Mouse (Mus musculus) midbrain, embryonic 11.5 days (tissue): ENCODE results near the gene Net1. TPM values are rescaled to one million over a fixed set of nuclear protein-coding genes. Genes with fewer than 3 reads are reported as not detected.

ENCODE experiments used
- ATAC-seq: fragments of 200-750 bp; cut with Nextera tagmentation; 2 replicates; pipeline ENCODE4 v1.8.0; 2017; ENCODE audit warnings: moderate TSS enrichment, moderate library complexity; ENCODE audit not compliant: low FRiP score
- DNase-seq: peaks from one replicate; pipeline ENCODE4 v3.0.0; 2015; ENCODE audit warnings: low spot score; ENCODE audit errors: missing footprints
- H3K27ac ChIP-seq: fragments of 300-500 bp; sonication (generic); 2 replicates; pipeline ENCODE4 v1.5.1; 2014; ENCODE audit warnings: low read depth, low read length
- H3K27me3 ChIP-seq: fragments of 300-500 bp; sonication (generic); 2 replicates; pipeline ENCODE4 v1.6.1; 2014; ENCODE audit warnings: mild to moderate bottlenecking, low read length, moderate library complexity, mixed read lengths; ENCODE audit not compliant: control insufficient read depth, insufficient read depth
- H3K36me3 ChIP-seq: fragments of 300-500 bp; sonication (generic); 2 replicates; pipeline ENCODE4 v1.6.1; 2014; ENCODE audit warnings: mild to moderate bottlenecking, low read length, moderate library complexity, mixed read lengths; ENCODE audit not compliant: control insufficient read depth, insufficient read depth
- H3K4me1 ChIP-seq: fragments of 300-500 bp; sonication (generic); 2 replicates; pipeline ENCODE4 v1.6.1; 2014; ENCODE audit warnings: low read length; ENCODE audit not compliant: control insufficient read depth, insufficient read depth
- H3K4me2 ChIP-seq: fragments of 300-500 bp; sonication (generic); 2 replicates; pipeline ENCODE4 v1.6.1; 2014; ENCODE audit warnings: mild to moderate bottlenecking, moderate library complexity
- H3K4me3 ChIP-seq: fragments of 300-500 bp; sonication (generic); 2 replicates; pipeline ENCODE4 v1.5.1; 2014; ENCODE audit warnings: low read depth, low read length
- H3K9ac ChIP-seq: fragments of 300-500 bp; sonication (generic); 2 replicates; pipeline ENCODE4 v1.6.1; 2014; ENCODE audit warnings: low read length
- H3K9me3 ChIP-seq: fragments of 300-500 bp; sonication (generic); 2 replicates; pipeline ENCODE4 v1.6.1; 2016; ENCODE audit warnings: low read length; ENCODE audit not compliant: control insufficient read depth
- WGBS: fragments of 180-500 bp; shearing (Covaris S2); extraction: QIAGEN DNeasy Blood & Tissue Kit; methylation state at CpG from one replicate; pipeline ENCODE4 v1.1.7; 2014; 5-methylcytosine and 5-hydroxymethylcytosine counted together
- polyA plus RNA-seq: library from polyadenylated mRNA; unstranded; fragments of >200 nt; fragmentation: Nextera tagmentation; extraction: Ambion mirVana; gene quantifications from 2 replicates; pipeline ENCODE4 v1.2.1, GENCODE M21; 2014

The Net1 gene
- polyA plus RNA-seq, 1 experiment from 2014 or later, result 31.0 TPM

- Histone ChIP-seq H3K27me3 (no peaks in the 10 kb centered on the region), H3K9ac (no peak overlapping the region), H3K36me3 (no peaks in the 10 kb centered on the region), H3K4me2 (no peak overlapping the region), H3K4me1 (peaks cover 11% of the 10 kb centered on the region), H3K9me3 (no peaks in the 10 kb centered on the region), H3K27ac (no peak overlapping the region), H3K4me3 (no peak overlapping the region)
- DNase-seq, result peak; percentile 51
- ATAC-seq, result no peak
- WGBS, result 82% methylated on average over 8 of the region's 8 CpGs
Measured at GRCm38 (mm10) chr13:3894549-3894948, 23.5 kb downstream of the Net1 start.

DNA sequence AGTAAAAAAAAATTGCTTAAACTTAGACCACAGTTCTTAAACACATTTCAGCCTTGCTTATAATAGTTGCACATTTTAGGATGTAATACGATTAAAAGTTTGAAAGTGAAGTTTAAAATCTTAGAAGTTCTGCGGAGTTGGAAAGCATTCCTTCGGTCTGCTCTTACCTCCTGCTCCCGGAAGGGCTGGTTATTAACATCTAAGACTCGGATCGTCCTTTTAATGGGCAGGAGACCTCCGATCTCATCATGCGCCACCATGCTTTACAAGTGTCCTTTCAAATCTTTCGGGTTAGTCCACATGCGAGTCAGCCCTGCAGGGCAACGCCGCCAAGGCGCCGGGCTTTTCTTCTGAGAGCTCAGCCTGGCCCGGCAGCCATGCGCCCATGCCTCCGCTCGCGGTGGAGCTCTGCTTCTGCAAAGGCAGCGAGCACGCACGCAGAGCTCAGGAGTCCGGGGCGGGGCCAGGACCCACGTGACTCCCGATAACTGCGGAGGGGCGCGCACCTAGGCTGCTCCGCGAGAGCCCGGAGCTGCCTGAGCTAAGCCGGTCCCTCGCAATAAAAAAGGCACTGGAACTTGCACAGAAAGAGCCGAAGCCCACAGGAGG lies 24.8 kb downstream of the Net1 start:
- Histone ChIP-seq H3K9me3 (no peaks in the 10 kb centered on the region), H3K9ac (peak overlapping the region; percentile 74), H3K27me3 (no peaks in the 10 kb centered on the region), H3K4me3 (peak overlapping the region; percentile 41), H3K36me3 (no peaks in the 10 kb centered on the region), H3K4me1 (peaks cover 11% of the 10 kb centered on the region), H3K27ac (no peak overlapping the region), H3K4me2 (peak overlapping the region; percentile 55)
- WGBS, result under 1% methylated on average over 35 of the region's 35 CpGs
- DNase-seq (peak; percentile 98), ATAC-seq (peak; percentile 99)

- no peaks in the 10 kb centered on the region for H3K27me3 ChIP-seq
- no peaks in the 10 kb centered on the region for H3K36me3 ChIP-seq
- H3K9ac ChIP-seq, result peak overlapping the region; percentile 40; the same call in 1 of the 2 replicates
- H3K27ac ChIP-seq, result no peak overlapping the region
- no peaks in the 10 kb centered on the region for H3K9me3 ChIP-seq
- peaks cover 11% of the 10 kb centered on the region for H3K4me1 ChIP-seq
- WGBS, result 21% methylated on average over 7 of the region's 7 CpGs
- ATAC-seq (no peak), DNase-seq (no peak)
- H3K4me2 ChIP-seq, result peak overlapping the region; percentile 55
- H3K4me3 ChIP-seq, result peak overlapping the region; percentile 41
Measured at GRCm38 (mm10) chr13:3892601-3893000, 25.4 kb downstream of the Net1 start.

GRCm38 (mm10) chr13:3891479-3892087 lies 26.4 kb downstream of the Net1 start:
- Histone ChIP-seq H3K27ac (no peak overlapping the region), H3K9ac (no peak overlapping the region), H3K4me2 (no peak overlapping the region; the same call in 1 of the 2 replicates), H3K36me3 (peaks cover 4% of the 10 kb centered on the region; the same call in 1 of the 2 replicates), H3K4me1 (peaks cover 11% of the 10 kb centered on the region), H3K9me3 (no peaks in the 10 kb centered on the region), H3K27me3 (no peaks in the 10 kb centered on the region), H3K4me3 (peak overlapping the region; percentile 2; the same call in 1 of the 2 replicates)
- 62% methylated on average over 8 of the region's 8 CpGs for WGBS
- ATAC-seq (no peak), DNase-seq (no peak)

GRCm38 (mm10) chr13:3890061-3890460 lies 28.0 kb downstream of the Net1 start:
- no peak overlapping the region for H3K9ac ChIP-seq
- H3K9me3 ChIP-seq, result no peaks in the 10 kb centered on the region
- H3K27ac ChIP-seq, result no peak overlapping the region
- H3K36me3 ChIP-seq, result peaks cover 6% of the 10 kb centered on the region; the same call in 1 of the 2 replicates
- 80% methylated on average over 8 of the region's 8 CpGs for WGBS
- ATAC-seq (no peak), DNase-seq (peak; percentile 78)
- peaks cover 11% of the 10 kb centered on the region for H3K4me1 ChIP-seq
- H3K4me2 ChIP-seq, result no peak overlapping the region
- H3K27me3 ChIP-seq, result no peaks in the 10 kb centered on the region
- no peak overlapping the region for H3K4me3 ChIP-seq

GRCm38 (mm10) chr13:3889111-3889510 lies 28.9 kb downstream of the Net1 start:
- peak; percentile 33 for DNase-seq
- no peak overlapping the region for H3K9ac ChIP-seq
- H3K9me3 ChIP-seq, result no peaks in the 10 kb centered on the region
- ATAC-seq, result no peak
- no peaks in the 10 kb centered on the region for H3K27me3 ChIP-seq
- 91% methylated on average over 3 of the region's 3 CpGs for WGBS
- H3K4me3 ChIP-seq, result no peak overlapping the region
- H3K36me3 ChIP-seq, result peaks cover 11% of the 10 kb centered on the region
- no peak overlapping the region for H3K4me2 ChIP-seq
- H3K27ac ChIP-seq, result no peak overlapping the region
- H3K4me1 ChIP-seq, result peaks cover 11% of the 10 kb centered on the region

GRCm38 (mm10) chr13:3886663-3887062 lies 31.4 kb downstream of the Net1 start:
- H3K4me1 ChIP-seq, result no peaks in the 10 kb centered on the region; the same call in 1 of the 2 replicates
- ATAC-seq (no peak), DNase-seq (no peak)
- 95% methylated on average over 7 of the region's 7 CpGs for WGBS
- no peak overlapping the region for H3K27ac ChIP-seq
- peaks cover 14% of the 10 kb centered on the region for H3K36me3 ChIP-seq
- no peak overlapping the region for H3K4me2 ChIP-seq
- H3K4me3 ChIP-seq, result no peak overlapping the region
- H3K27me3 ChIP-seq, result no peaks in the 10 kb centered on the region
- no peaks in the 10 kb centered on the region for H3K9me3 ChIP-seq
- H3K9ac ChIP-seq, result no peak overlapping the region

- DNase-seq (no peak), ATAC-seq (no peak)
- no peak overlapping the region for H3K4me2 ChIP-seq
- H3K9me3 ChIP-seq, result no peaks in the 10 kb centered on the region
- H3K27ac ChIP-seq, result no peak overlapping the region
- WGBS, result 39% methylated on average over 4 of the region's 4 CpGs
- no peaks in the 10 kb centered on the region for H3K4me1 ChIP-seq
- no peaks in the 10 kb centered on the region for H3K27me3 ChIP-seq
- no peak overlapping the region for H3K9ac ChIP-seq
- no peak overlapping the region for H3K4me3 ChIP-seq
- peaks cover 4% of the 10 kb centered on the region for H3K36me3 ChIP-seq
Measured at GRCm38 (mm10) chr13:3877679-3878220, 40.3 kb downstream of the Net1 start.

DNA sequence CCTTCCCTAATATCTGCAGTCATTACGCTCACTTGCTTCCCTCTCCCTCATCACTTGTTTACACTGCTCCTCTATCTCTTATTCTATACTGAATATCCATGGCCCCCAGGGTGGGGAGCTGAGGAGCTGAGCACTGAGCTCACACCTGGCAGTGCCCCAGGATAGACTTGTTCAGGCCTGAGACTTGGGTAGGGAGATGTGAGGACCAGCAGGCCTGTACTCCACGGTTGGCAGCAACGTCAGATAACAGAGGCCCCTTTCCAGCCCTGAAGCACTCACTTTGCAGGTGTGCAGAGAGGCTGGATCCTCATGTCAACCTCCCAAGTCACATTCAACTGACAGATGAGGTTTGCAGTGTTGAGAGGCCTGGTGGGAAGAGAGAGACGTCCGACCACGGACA lies 40.8 kb downstream of the Net1 start:
- H3K9me3 ChIP-seq, result no peaks in the 10 kb centered on the region
- H3K4me1 ChIP-seq, result no peaks in the 10 kb centered on the region
- H3K4me3 ChIP-seq, result no peak overlapping the region
- no peak overlapping the region for H3K4me2 ChIP-seq
- 79% methylated on average over 6 of the region's 6 CpGs for WGBS
- DNase-seq, result no peak
- no peak for ATAC-seq
- peaks cover 4% of the 10 kb centered on the region for H3K36me3 ChIP-seq
- no peak overlapping the region for H3K9ac ChIP-seq
- no peaks in the 10 kb centered on the region for H3K27me3 ChIP-seq
- no peak overlapping the region for H3K27ac ChIP-seq
